Mouse (Mus musculus) G1E (cell line): ENCODE measurements at regions not wholly inside any gene's neighbourhood (a gene's known extent, or its start where the extent isn't known, plus 50 kb on each side); places are given as distances from the start of the nearest gene placed in this dataset.

Experiments used
- CTCF ChIP-seq: IDR thresholded peaks from 2 replicates; pipeline ENCODE4 v1.5.1; 2012; ENCODE audit warnings: low read depth, low read length, inconsistent platforms, mixed read lengths
- GATA1 ChIP-seq: IDR thresholded peaks from 2 replicates; pipeline ENCODE4 v1.6.1; 2012; ENCODE audit warnings: borderline replicate concordance, low read length, inconsistent platforms, mixed read lengths
- GATA2 ChIP-seq: IDR thresholded peaks from 2 replicates; pipeline ENCODE4 v1.6.1; 2012; ENCODE audit warnings: low read depth, low read length, inconsistent platforms, borderline replicate concordance
- POLR2AphosphoS5 ChIP-seq: IDR thresholded peaks from 2 replicates; pipeline ENCODE4 v1.6.1; 2012; ENCODE audit warnings: low read depth, low read length, inconsistent platforms; ENCODE audit not compliant: insufficient replicate concordance
- TAL1 ChIP-seq: conservative IDR thresholded peaks from 2 replicates; pipeline ENCODE4 v1.6.1; 2012; ENCODE audit warnings: low read depth, low read length, inconsistent platforms, mixed read lengths

- TF ChIP-seq CTCF (no peak), GATA1 (no peak), TAL1 (no peak), GATA2 (no peak), POLR2AphosphoS5 (no peak)
Measured at GRCm38 (mm10) chr1:4689096-4689495, 118.6 kb upstream of the Gm37988 start.
